Mouse (Mus musculus) right cerebral cortex, postnatal 10 days (tissue): Measurements from ENCODE around the gene Dcaf11.
A peak's percentile ranks its signal among the peaks of the same experiment; 100 is the strongest.

Experiments used
- DNase-seq, 2 experiments: peaks; one replicate each; pipeline ENCODE4 v3.0.0; 2021; ENCODE audit warnings: low spot score in 2 of 2

Dcaf11 gene

GRCm38 (mm10) chr14:55559799-55560201 lies at the start of gene Dcaf11:
Gene Dcaf11, plus strand, starts transcription at chr14:55560006.
- DNase-seq: peak; percentile 94 to 95

- DNase-seq: peak; percentile 68 to 84
These were observed 49.6 kb upstream of the Dcaf11 start, which contains the start of gene Cpne6 for GRCm38 (mm10) chr14:55510125-55510731. Gene Cpne6, plus strand, starts transcription at chr14:55510445.

GRCm38 (mm10) chr14:55511037-55511436 lies 48.8 kb upstream of the Dcaf11 start:
- peak; percentile 79 to 90 for DNase-seq

- DNase-seq: no peak
These were observed 45.9 kb upstream of the Dcaf11 start for GRCm38 (mm10) chr14:55513927-55514326.

GRCm38 (mm10) chr14:55515846-55516245 lies 44.0 kb upstream of the Dcaf11 start:
- no peak for DNase-seq

GRCm38 (mm10) chr14:55518897-55519296 lies 40.9 kb upstream of the Dcaf11 start:
- DNase-seq: peak; percentile 70 to 82

- no peak for DNase-seq
These were observed 40.2 kb upstream of the Dcaf11 start for GRCm38 (mm10) chr14:55519604-55520003.

GRCm38 (mm10) chr14:55520451-55521361 lies 39.1 kb upstream of the Dcaf11 start:
- DNase-seq: peak; percentile 57 to 72

GRCm38 (mm10) chr14:55524062-55524461 lies 35.7 kb upstream of the Dcaf11 start:
- no peak for DNase-seq

- DNase-seq: no peak
These were observed 35.0 kb upstream of the Dcaf11 start, which contains the start of gene Nrl for GRCm38 (mm10) chr14:55524785-55525184. Gene Nrl, minus strand, starts transcription at chr14:55524981.

GRCm38 (mm10) chr14:55526674-55527073 lies 33.1 kb upstream of the Dcaf11 start:
- no peak for DNase-seq

- no peak for DNase-seq
These were observed 31.9 kb upstream of the Dcaf11 start for GRCm38 (mm10) chr14:55527940-55528339.

GRCm38 (mm10) chr14:55536116-55536745 lies 23.6 kb upstream of the Dcaf11 start:
- DNase-seq: no peak

GRCm38 (mm10) chr14:55540067-55540786 lies 19.6 kb upstream of the Dcaf11 start, which contains the start of gene Pck2:
Gene Pck2, plus strand, starts transcription at chr14:55540266.
- peak; percentile 83 to 84 for DNase-seq

GRCm38 (mm10) chr14:55540787-55541321 lies 19.0 kb upstream of the Dcaf11 start:
- peak; percentile 81 to 87 for DNase-seq

- no peak for DNase-seq
These were observed 17.5 kb upstream of the Dcaf11 start for GRCm38 (mm10) chr14:55542268-55542667.

- DNase-seq: no peak
These were observed 15.5 kb upstream of the Dcaf11 start for GRCm38 (mm10) chr14:55544334-55544733.

- DNase-seq: no peak
These were observed 9.6 kb upstream of the Dcaf11 start for GRCm38 (mm10) chr14:55550191-55550590.

- DNase-seq: no peak
These were observed 8.5 kb upstream of the Dcaf11 start for GRCm38 (mm10) chr14:55551347-55551746.

GRCm38 (mm10) chr14:55551794-55552193 lies 8.0 kb upstream of the Dcaf11 start:
- no peak for DNase-seq

- DNase-seq: no peak
These were observed 5.2 kb upstream of the Dcaf11 start for GRCm38 (mm10) chr14:55554635-55555034.
